Mouse (Mus musculus) thymus, adult 2 months (tissue): ENCODE measurements around the gene Card6. TPM values are rescaled to one million over a fixed set of nuclear protein-coding genes. Genes with fewer than 3 reads are reported as not detected.
A peak's percentile ranks its signal among the peaks of the same experiment; 100 is the strongest.

ENCODE experiments used
- DNase-seq: peaks from one replicate; pipeline ENCODE4 v3.0.0; 2021
- H3K27ac ChIP-seq: fragments of 200-500 bp; 2 replicates; pipeline ENCODE4 v1.5.1; 2012; ENCODE audit warnings: low read length, control low read depth; ENCODE audit not compliant: control insufficient read depth, insufficient read depth
- H3K27me3 ChIP-seq: fragments of 200-500 bp; 2 replicates; pipeline ENCODE4 v1.6.1; 2012; ENCODE audit warnings: mild to moderate bottlenecking, low read length, moderate library complexity, mixed read lengths; ENCODE audit not compliant: control insufficient read depth, insufficient read depth
- H3K36me3 ChIP-seq: fragments of 200-500 bp; 2 replicates; pipeline ENCODE4 v1.6.1; 2012; ENCODE audit warnings: mild to moderate bottlenecking, low read length, moderate library complexity; ENCODE audit not compliant: control insufficient read depth, insufficient read depth
- H3K4me1 ChIP-seq: fragments of 200-500 bp; replicated peaks from 2 replicates; pipeline ENCODE4 v1.6.1; 2012; ENCODE audit warnings: low read length; ENCODE audit not compliant: control insufficient read depth, insufficient read depth
- H3K4me3 ChIP-seq: fragments of 200-500 bp; 2 replicates; pipeline ENCODE4 v1.5.1; 2012; ENCODE audit warnings: mild to moderate bottlenecking, low read length, control low read depth, moderate library complexity; ENCODE audit not compliant: control insufficient read depth, insufficient read depth
- CTCF ChIP-seq: fragments of 200-500 bp; IDR thresholded peaks from 2 replicates; pipeline ENCODE4 v1.5.1; 2012; ENCODE audit warnings: mild to moderate bottlenecking, control low read depth, low read length, moderate library complexity, borderline replicate concordance; ENCODE audit not compliant: control insufficient read depth, poor library complexity, insufficient read depth; ENCODE audit errors: extremely low read depth
- POLR2A ChIP-seq: fragments of 200-500 bp; IDR thresholded peaks from 2 replicates; pipeline ENCODE4 v1.6.1; 2012; ENCODE audit warnings: mild to moderate bottlenecking, low read length, control low read depth, moderate library complexity; ENCODE audit not compliant: control insufficient read depth, poor library complexity, insufficient read depth; ENCODE audit errors: extremely low read depth
- WGBS: fragments of 180-500 bp; shearing (Covaris S2); methylation state at CpG from one replicate; pipeline ENCODE4 v1.1.7; 2018; 5-methylcytosine and 5-hydroxymethylcytosine counted together
- polyA plus RNA-seq: library from polyadenylated mRNA; depleted of rRNA; stranded (reverse); fragments of >200 nt; gene quantifications from 2 replicates; pipeline ENCODE4 v1.2.3, GENCODE M21; 2012; rRNA removed

The Card6 gene
- 4.1 and 4.3 TPM in 2 replicates for polyA plus RNA-seq

GRCm38 (mm10) chr15:5107686-5108654 is at the start of gene Card6:
Card6 (minus strand) TSS chr15:5108539.
- H3K36me3 ChIP-seq, result no peaks in the 10 kb centered on the region
- DNase-seq, result peak; percentile 79
- H3K27me3 ChIP-seq, result no peaks in the 10 kb centered on the region
- 3% methylated on average over 21 of the region's 21 CpGs for WGBS
- peak within 1 kb of the TSS; percentile 45 for H3K4me3 ChIP-seq
- H3K4me1 ChIP-seq, result peaks cover 10% of the 10 kb centered on the region
- TF ChIP-seq CTCF (no peak), POLR2A (no peak)
- peak within 1 kb of the TSS; percentile 77 for H3K27ac ChIP-seq

- WGBS, result 85% methylated on average over 1 of the region's 1 CpGs
- Histone ChIP-seq H3K36me3 (no peaks in the 10 kb centered on the region), H3K4me1 (no peaks in the 10 kb centered on the region), H3K27ac (no peak overlapping the region), H3K27me3 (no peaks in the 10 kb centered on the region), H3K4me3 (no peak overlapping the region)
- no peak for DNase-seq
- no peak for TF ChIP-seq CTCF
- no peak for TF ChIP-seq POLR2A
Measured at GRCm38 (mm10) chr15:5157386-5157785, 49.0 kb upstream of the Card6 start.

GRCm38 (mm10) chr15:5156355-5156754 is 48.0 kb upstream of the Card6 start:
- Histone ChIP-seq H3K27ac (no peak overlapping the region), H3K27me3 (no peaks in the 10 kb centered on the region), H3K36me3 (no peaks in the 10 kb centered on the region), H3K4me1 (no peaks in the 10 kb centered on the region), H3K4me3 (no peak overlapping the region)
- TF ChIP-seq POLR2A (no peak), CTCF (no peak)
- no peak for DNase-seq
- 89% methylated on average over 4 of the region's 4 CpGs for WGBS

DNA sequence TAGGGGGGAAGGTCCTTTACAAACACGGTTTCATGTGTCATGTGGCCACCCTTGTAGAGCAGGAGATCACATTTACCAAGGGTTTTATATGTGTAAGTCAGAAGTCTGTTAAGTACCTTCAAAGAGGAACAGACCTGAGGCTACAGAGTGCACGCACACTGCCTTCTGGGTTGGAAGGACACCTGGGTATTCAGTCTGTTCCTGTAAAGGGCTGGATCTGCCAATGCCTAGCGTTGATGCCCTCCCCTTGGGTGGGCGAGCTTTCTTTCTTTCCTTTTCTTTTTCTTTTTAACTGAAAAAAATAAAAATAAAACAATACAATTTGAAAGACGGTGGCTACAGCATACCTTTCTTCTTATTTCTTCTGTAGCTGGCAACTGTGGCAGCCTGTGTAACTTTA is 46.8 kb upstream of the Card6 start:
- Histone ChIP-seq H3K27me3 (no peaks in the 10 kb centered on the region), H3K36me3 (no peaks in the 10 kb centered on the region), H3K27ac (no peak overlapping the region), H3K4me1 (no peaks in the 10 kb centered on the region), H3K4me3 (no peak overlapping the region)
- no peak for DNase-seq
- TF ChIP-seq POLR2A, result no peak
- TF ChIP-seq CTCF, result no peak
- WGBS, result 76% methylated on average over 5 of the region's 5 CpGs

- H3K4me3 ChIP-seq, result no peak overlapping the region
- 94% methylated on average over 9 of the region's 9 CpGs for WGBS
- no peaks in the 10 kb centered on the region for H3K27me3 ChIP-seq
- no peaks in the 10 kb centered on the region for H3K4me1 ChIP-seq
- no peaks in the 10 kb centered on the region for H3K36me3 ChIP-seq
- H3K27ac ChIP-seq, result no peak overlapping the region
- no peak for DNase-seq
- TF ChIP-seq POLR2A, result no peak
- no peak for TF ChIP-seq CTCF
Measured at GRCm38 (mm10) chr15:5154621-5155020, 46.3 kb upstream of the Card6 start.

- H3K27ac ChIP-seq, result no peak overlapping the region
- no peak overlapping the region for H3K4me3 ChIP-seq
- no peaks in the 10 kb centered on the region for H3K27me3 ChIP-seq
- H3K36me3 ChIP-seq, result no peaks in the 10 kb centered on the region
- DNase-seq, result no peak
- H3K4me1 ChIP-seq, result no peaks in the 10 kb centered on the region
- no peak for TF ChIP-seq POLR2A
- TF ChIP-seq CTCF, result no peak
- 97% methylated on average over 6 of the region's 6 CpGs for WGBS
Measured at GRCm38 (mm10) chr15:5152171-5152570, 43.8 kb upstream of the Card6 start.
